Mouse (Mus musculus): ENCODE data around the gene Ric1.

Gene Ric1

GRCm38 (mm10) chr19:29610907-29611306 lies 88.8 kb downstream of the Ric1 start:
- no peak for DNase-seq (ENCODE audit: low spot score in 2 of 2)

DNA sequence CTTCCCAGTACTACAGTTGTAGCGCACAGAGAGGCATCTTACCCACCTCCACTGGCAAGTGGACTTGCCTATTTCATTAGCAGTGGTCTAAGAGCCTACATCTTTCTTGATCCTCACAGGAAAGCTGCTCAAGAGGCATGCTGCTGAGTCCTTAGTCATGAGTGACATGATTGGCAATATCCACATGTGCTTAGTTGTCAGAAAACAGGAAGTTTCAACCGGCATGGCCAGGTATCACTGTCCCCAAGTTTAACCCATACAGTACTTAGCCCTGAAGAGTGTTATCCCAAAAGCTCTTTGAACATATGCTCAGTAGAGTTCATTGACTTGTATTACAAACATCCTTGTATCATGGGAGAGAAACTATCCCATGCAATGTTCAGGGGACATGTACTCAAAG lies 90.0 kb downstream of the Ric1 start:
- DNase-seq (ENCODE audit: low spot score in 2 of 2), result no peak

- DNase-seq (ENCODE audit: low spot score in 2 of 2), result no peak
Measured at GRCm38 (mm10) chr19:29641055-29641454, 119.0 kb downstream of the Ric1 start.

GRCm38 (mm10) chr19:29641510-29641909 lies 119.4 kb downstream of the Ric1 start:
- no peak for DNase-seq (ENCODE audit: low spot score in 2 of 2)

GRCm38 (mm10) chr19:29642211-29642610 lies 120.1 kb downstream of the Ric1 start:
- no peak for DNase-seq (ENCODE audit: low spot score in 2 of 2)

GRCm38 (mm10) chr19:29643194-29643922 lies 121.3 kb downstream of the Ric1 start:
- no peak for DNase-seq (ENCODE audit: low spot score in 2 of 2)

GRCm38 (mm10) chr19:29644747-29645146 lies 122.7 kb downstream of the Ric1 start:
- DNase-seq (ENCODE audit: low spot score in 2 of 2), result no peak

GRCm38 (mm10) chr19:29647651-29648549 lies 125.8 kb downstream of the Ric1 start, which contains the start of gene Ermp1:
Gene Ermp1 (minus strand): TSS chr19:29648415.
- peak; percentile 98 to 100 for DNase-seq (ENCODE audit: low spot score in 2 of 2)

GRCm38 (mm10) chr19:29648550-29648914 lies 126.5 kb downstream of the Ric1 start:
- DNase-seq (ENCODE audit: low spot score in 2 of 2), result no peak

DNA sequence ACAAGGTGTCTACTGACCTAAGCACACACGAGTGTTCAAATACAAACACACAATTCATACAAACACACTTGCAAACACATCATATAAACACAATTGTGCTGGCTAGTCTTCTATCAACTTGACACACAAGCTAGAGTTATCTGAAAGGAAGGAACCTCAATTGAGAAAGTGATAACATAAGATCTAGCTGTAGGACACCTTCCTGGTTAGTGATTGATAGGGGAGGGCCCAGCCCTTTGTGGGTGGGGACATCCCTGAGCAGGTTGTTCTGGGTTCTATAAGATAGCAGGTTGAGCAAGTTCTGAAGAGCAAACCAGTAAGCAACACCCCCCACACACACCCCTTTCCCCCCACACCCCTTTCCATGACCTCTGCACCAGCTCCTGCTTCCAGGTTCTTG lies 127.6 kb downstream of the Ric1 start:
- DNase-seq (ENCODE audit: low spot score in 2 of 2), result no peak

GRCm38 (mm10) chr19:29653768-29654265 lies 131.7 kb downstream of the Ric1 start:
- DNase-seq (ENCODE audit: low spot score in 2 of 2), result no peak

DNA sequence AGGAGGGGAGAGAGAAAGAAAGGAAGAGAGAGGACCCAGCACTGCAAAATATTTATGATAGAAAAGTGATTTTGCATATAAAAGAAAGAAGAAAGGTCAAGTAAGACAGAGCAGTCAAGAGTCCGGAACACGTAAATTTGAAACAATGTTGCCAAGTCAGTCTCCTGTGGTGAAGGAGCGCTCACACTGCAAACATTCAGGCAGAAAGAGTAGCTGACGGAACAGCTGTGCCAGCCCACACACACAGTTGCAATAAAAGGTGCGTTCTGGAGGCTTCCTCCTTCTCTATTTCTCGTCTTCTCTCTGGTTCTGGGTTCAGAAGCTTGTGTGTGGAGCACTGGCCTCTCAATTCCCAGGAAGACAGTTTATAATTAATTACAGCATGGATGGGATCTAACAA lies 133.1 kb downstream of the Ric1 start:
- DNase-seq (ENCODE audit: low spot score in 2 of 2), result no peak

GRCm38 (mm10) chr19:29656029-29656428 lies 133.9 kb downstream of the Ric1 start:
- no peak for DNase-seq (ENCODE audit: low spot score in 2 of 2)
